Mouse (Mus musculus) bone marrow macrophage, adult 2 months (primary cell): ENCODE results near the gene Hist1h2bb. TPM values are rescaled to one million over a fixed set of nuclear protein-coding genes. Genes with fewer than 3 reads are reported as not detected.
"Not testable (repeated sequence)": the region's sequence is repeated elsewhere in the genome, so short reads cannot be mapped to it uniquely, and the experiment has no call there.

Source experiments
- H3K27ac ChIP-seq: 2 replicates; pipeline ENCODE4 v1.5.1; 2012; ENCODE audit warnings: low read depth, low read length; ENCODE audit not compliant: insufficient read depth
- H3K4me1 ChIP-seq: 2 replicates; pipeline ENCODE4 v1.6.1; 2012; ENCODE audit warnings: low read length; ENCODE audit not compliant: control insufficient read depth, insufficient read depth
- H3K4me3 ChIP-seq: 2 replicates; pipeline ENCODE4 v1.5.1; 2012; ENCODE audit warnings: mild to moderate bottlenecking, low read length, moderate library complexity; ENCODE audit not compliant: insufficient read depth
- CTCF ChIP-seq: IDR thresholded peaks from 2 replicates; pipeline ENCODE4 v1.5.1; 2012; ENCODE audit warnings: low read depth, mild to moderate bottlenecking, low read length, moderate library complexity
- POLR2A ChIP-seq: IDR thresholded peaks from 2 replicates; pipeline ENCODE4 v1.6.1; 2012; ENCODE audit warnings: mild to moderate bottlenecking, low read depth, low read length, borderline replicate concordance
- polyA plus RNA-seq: library from polyadenylated mRNA; stranded (reverse); fragments of >200 nt; gene quantifications from 2 replicates; pipeline ENCODE4 v1.2.4, GENCODE M21; 2012; ENCODE audit not compliant: missing spikeins, insufficient read depth, insufficient read length

The Hist1h2bb gene
- polyA plus RNA-seq, result 1.3 TPM in 1 of 2 replicates, not detected in the other

GRCm38 (mm10) chr13:23746201-23747080, at the start of gene Hist1h2bb:
Hist1h2bb (plus strand) TSS chr13:23746734.
- H3K4me3 ChIP-seq, result peak within 1 kb of the TSS; percentile 73
- H3K4me1 ChIP-seq, result peaks cover 20% of the 10 kb centered on the region
- peak within 1 kb of the TSS; percentile 100 for H3K27ac ChIP-seq

- TF ChIP-seq CTCF (no peak), POLR2A (no peak)
- H3K4me1 ChIP-seq, result peaks cover 16% of the 10 kb centered on the region
- peak overlapping the region; percentile 49 for H3K4me3 ChIP-seq
- peak overlapping the region; percentile 60 for H3K27ac ChIP-seq
Observed at GRCm38 (mm10) chr13:23697491-23698299, 48.8 kb upstream of the Hist1h2bb start.

- H3K27ac ChIP-seq, result peak within 1 kb of the TSS; percentile 63
- peak within 1 kb of the TSS; percentile 49 for H3K4me3 ChIP-seq
- TF ChIP-seq CTCF, result no peak
- peak; percentile 97 for TF ChIP-seq POLR2A
- H3K4me1 ChIP-seq, result peaks cover 21% of the 10 kb centered on the region
Observed at GRCm38 (mm10) chr13:23698300-23698693, 48.2 kb upstream of the Hist1h2bb start, which contains the start of gene Hist1h4c. Hist1h4c (minus strand) TSS chr13:23698454.

DNA sequence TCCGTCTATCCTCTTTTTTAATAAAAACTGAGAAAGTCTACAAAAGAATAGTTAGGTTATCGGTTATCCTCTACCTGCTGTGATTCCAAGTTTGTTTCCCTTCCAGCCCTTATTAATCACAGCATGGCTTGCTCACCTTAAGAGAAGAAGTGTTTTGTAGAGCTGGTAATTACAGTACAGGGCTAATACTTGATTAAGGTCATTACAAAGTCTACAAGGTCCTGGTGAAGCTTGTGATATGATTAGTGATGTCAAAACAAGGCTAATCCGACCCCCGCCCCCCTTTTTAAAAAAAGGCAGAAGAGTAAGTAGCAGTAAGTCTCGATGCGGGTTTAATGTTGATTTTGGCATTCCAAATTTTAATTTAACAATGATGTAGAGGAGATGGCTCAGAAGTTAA, 47.5 kb upstream of the Hist1h2bb start:
- peaks cover 24% of the 10 kb centered on the region for H3K4me1 ChIP-seq
- no peak for TF ChIP-seq POLR2A
- TF ChIP-seq CTCF, result no peak
- H3K4me3 ChIP-seq, result no peak overlapping the region
- H3K27ac ChIP-seq, result peak overlapping the region; percentile 63

- Histone ChIP-seq H3K4me1 (peaks cover 26% of the 10 kb centered on the region), H3K27ac (no peak overlapping the region), H3K4me3 (no peak overlapping the region)
- TF ChIP-seq CTCF (no peak), POLR2A (no peak)
Observed at GRCm38 (mm10) chr13:23699767-23700166, 46.8 kb upstream of the Hist1h2bb start.

DNA sequence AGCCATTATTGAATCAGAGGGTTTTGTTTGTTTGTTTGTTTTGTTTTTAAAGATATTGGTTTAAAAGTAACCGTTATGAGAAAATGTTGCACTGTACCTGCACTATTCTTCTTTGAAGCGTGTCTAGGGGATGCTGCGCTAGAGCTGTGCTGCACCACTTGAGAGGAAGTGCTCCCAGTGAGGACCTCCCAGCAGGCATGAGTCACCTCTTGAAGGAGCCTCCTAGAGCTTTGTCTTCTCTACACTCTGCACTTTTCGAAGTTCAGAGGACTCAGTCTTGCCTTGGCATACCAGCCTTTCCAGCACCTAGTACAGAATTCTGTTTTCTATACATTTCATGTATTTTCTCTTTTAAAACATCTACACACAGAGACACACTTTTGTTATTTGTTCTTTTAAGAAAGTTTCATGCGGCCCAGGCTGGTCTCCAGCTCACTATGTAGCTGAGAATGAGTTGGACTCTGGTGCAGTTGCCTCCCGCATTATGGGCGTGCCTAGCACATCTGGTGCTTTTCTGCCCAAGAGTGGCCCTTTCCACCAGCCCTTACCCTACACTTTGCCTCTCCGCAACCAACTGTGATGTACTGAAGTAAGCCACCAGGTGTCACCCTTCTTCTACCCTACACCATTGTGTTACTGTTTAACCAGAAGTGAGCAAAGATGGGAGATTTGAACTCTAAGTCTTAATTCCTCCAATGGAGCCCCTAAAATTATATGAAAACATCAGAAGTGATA, 45.6 kb upstream of the Hist1h2bb start:
- no peak overlapping the region for H3K4me3 ChIP-seq

DNA sequence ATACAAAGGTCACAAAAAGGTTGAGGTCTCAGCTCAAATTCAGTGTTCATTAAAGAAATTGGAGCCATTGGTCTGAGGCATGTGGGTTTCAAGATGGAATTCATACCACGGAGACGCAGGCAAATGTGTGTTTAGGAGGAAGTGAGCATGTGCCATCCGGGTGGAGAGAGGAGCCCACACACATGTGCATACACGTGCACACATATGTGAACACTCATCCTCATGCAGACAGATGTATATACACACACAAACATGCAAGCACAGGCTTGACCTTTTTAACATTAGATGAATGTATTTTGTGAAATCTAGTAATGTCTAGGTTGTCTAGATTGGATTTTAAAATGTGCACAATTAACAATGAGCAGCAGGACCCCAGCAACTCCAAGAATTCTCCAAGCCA, 44.3 kb upstream of the Hist1h2bb start:
- peak overlapping the region; percentile 73 for H3K27ac ChIP-seq
- TF ChIP-seq CTCF (no peak), POLR2A (no peak)
- no peak overlapping the region for H3K4me3 ChIP-seq
- peaks cover 42% of the 10 kb centered on the region for H3K4me1 ChIP-seq

More for the DNA sequence above, 45.6 kb upstream of the Hist1h2bb start:
- Histone ChIP-seq H3K4me1 (peaks cover 37% of the 10 kb centered on the region), H3K27ac (peak overlapping the region; percentile 5; the same call in 1 of the 2 replicates)
- peak; percentile 75 for TF ChIP-seq CTCF
- no peak for TF ChIP-seq POLR2A

DNA sequence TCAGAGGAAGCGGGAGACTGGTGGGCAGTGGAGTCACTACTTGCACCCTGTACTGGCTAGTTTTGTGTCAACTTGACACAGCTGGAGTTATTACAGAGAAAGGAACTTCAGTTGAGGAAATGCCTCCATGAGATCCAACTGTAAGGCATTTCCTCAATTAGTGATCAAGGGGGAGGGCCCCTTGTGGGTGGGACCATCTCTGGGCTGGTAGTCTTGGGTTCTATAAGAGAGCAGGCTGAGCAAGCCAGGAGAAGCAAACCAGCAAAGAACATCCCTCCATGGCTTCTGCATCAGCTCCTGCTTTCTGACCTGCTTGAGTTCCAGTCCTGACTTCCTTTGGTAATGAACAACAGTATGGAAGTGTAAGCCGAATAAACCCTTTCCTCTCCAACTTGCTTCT, 43.7 kb upstream of the Hist1h2bb start:
- Histone ChIP-seq H3K27ac (peak overlapping the region; percentile 73), H3K4me1 (peaks cover 42% of the 10 kb centered on the region)
- not testable (repeated sequence) for H3K4me3 ChIP-seq

DNA sequence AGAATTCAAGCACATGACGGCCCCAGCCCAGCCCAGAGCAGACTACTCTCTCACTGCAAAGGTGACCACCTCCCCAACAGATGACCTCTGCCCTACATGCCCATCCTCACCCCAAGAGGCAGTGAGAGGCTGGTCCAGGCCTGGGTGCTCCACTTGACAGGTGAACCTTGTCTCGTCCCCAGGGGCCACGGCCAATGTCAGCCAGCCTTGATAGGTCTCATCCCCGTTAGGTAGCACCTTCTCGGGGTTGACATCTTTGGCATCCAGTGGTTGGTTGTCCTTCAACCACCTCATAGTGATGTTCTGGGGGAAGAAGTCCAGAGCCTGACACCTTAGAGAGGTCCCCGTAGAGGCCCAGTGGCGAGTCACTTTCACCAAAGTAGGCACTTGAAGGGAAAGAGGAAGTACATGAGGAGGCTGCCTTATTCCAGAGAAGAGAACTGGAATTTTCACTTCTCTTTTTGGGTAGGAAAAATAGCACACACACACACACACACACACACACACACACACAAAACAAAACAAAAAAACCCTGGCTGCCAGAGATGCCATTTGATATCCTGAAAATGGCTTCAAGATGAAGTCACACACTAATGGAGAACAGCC, 40.7 kb upstream of the Hist1h2bb start:
- no peak for TF ChIP-seq CTCF
- Histone ChIP-seq H3K4me1 (peaks cover 54% of the 10 kb centered on the region), H3K27ac (peak overlapping the region; percentile 77), H3K4me3 (no peak overlapping the region)
